Mouse (Mus musculus): ENCODE results near the gene Vmp1. TPM values are rescaled to one million over a fixed set of nuclear protein-coding genes. Genes with fewer than 3 reads are reported as not detected.

Gene Vmp1
- polyA plus RNA-seq, 1 experiment from 2014 or later: 99.7 TPM

DNA sequence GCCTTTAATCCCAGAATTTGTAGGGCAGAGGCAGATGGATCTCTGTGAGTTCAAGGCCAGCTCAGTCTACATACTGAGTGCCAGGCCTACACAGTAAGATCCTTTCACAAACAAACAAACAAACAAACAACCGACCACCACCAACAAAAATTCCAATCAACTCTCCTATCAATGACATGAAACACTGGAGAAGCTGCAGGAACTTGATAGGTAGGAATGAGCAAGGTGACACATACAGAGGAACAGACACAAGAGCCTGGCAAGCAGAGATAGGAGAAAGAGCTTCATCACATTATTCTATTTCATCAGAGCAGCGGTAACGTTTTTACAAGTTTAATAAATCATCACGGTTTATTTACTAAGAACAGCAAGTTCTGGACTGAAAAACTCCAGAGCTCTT is 56.9 kb downstream of the Vmp1 start:
- WGBS: 88% methylated on average over 4 of the region's 4 CpGs
- no peak for ATAC-seq (replicated peaks; ENCODE audit: insufficient number of reproducible peaks, low FRiP score, low TSS enrichment, low read depth)

DNA sequence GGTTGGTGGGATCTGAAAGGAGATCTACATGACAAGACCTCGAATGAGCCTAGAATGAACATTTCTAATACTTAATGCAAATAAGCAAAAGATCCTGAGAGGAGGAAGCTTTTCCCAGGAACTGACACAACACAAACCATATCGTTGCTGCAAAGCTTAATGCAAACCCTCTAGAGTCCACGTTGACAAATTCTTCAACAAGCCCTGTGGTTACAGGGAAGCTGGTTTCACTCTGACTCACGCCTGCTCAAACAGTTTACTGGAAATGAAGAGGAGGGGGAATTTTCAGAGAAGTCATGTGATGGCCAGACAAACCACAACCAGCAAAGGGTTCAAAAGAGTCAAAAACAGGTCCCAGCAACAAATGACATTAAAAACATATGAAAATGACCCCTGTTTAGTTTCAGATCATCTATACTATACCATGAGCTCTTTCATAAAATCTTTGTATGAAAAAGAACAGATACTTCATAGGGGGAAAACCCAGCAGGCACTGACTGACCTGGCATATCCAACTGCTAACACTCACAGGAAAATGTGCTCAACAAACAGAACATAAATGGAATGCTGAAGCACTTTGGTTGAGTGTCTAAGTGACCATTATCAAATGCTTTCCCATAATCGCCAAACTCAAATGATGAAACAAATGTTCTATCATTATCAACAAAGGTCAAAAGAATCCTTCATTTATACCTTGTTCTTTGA is 59.2 kb downstream of the Vmp1 start:
- H3K27ac ChIP-seq (replicated peaks; ENCODE audit: low read depth, low read length): no peak overlapping the region
- H3K27me3 ChIP-seq (ENCODE audit: control insufficient read depth, insufficient read depth, low read length): no peaks in the 10 kb centered on the region
- H3K4me1 ChIP-seq (ENCODE audit: control insufficient read depth, insufficient read depth, low read length): no peaks in the 10 kb centered on the region
- no peaks in the 10 kb centered on the region for H3K9me3 ChIP-seq (replicated peaks; ENCODE audit: control insufficient read depth, low read length)
- H3K4me3 ChIP-seq (ENCODE audit: low read depth, low read length): no peak overlapping the region
- H3K4me2 ChIP-seq (ENCODE audit: low read depth, low read length): no peak overlapping the region
- no peak overlapping the region for H3K9ac ChIP-seq (replicated peaks; ENCODE audit: low read length)
- no peaks in the 10 kb centered on the region for H3K36me3 ChIP-seq (replicated peaks; ENCODE audit: control insufficient read depth, insufficient read depth, low read depth, low read length)
- no peak for DNase-seq (ENCODE audit: low spot score)
- 72% methylated on average over 5 of the region's 5 CpGs for WGBS
- no peak for ATAC-seq (replicated peaks; ENCODE audit: insufficient number of reproducible peaks, low FRiP score, low TSS enrichment, low read depth)

More for the DNA sequence above, 56.9 kb downstream of the Vmp1 start:
- no peak for DNase-seq (ENCODE audit: low spot score)
- no peak overlapping the region for H3K9ac ChIP-seq (replicated peaks; ENCODE audit: low read length)
- no peak overlapping the region for H3K27ac ChIP-seq (replicated peaks; ENCODE audit: low read depth, low read length)
- no peak overlapping the region for H3K4me3 ChIP-seq (ENCODE audit: low read depth, low read length)
- no peaks in the 10 kb centered on the region for H3K9me3 ChIP-seq (replicated peaks; ENCODE audit: control insufficient read depth, low read length)
- no peak overlapping the region for H3K4me2 ChIP-seq (ENCODE audit: low read depth, low read length)
- H3K27me3 ChIP-seq (ENCODE audit: control insufficient read depth, insufficient read depth, low read length): no peaks in the 10 kb centered on the region
- no peaks in the 10 kb centered on the region; the same call in 1 of the 2 replicates for H3K36me3 ChIP-seq (replicated peaks; ENCODE audit: control insufficient read depth, insufficient read depth, low read depth, low read length)
- no peaks in the 10 kb centered on the region for H3K4me1 ChIP-seq (ENCODE audit: control insufficient read depth, insufficient read depth, low read length)

DNA sequence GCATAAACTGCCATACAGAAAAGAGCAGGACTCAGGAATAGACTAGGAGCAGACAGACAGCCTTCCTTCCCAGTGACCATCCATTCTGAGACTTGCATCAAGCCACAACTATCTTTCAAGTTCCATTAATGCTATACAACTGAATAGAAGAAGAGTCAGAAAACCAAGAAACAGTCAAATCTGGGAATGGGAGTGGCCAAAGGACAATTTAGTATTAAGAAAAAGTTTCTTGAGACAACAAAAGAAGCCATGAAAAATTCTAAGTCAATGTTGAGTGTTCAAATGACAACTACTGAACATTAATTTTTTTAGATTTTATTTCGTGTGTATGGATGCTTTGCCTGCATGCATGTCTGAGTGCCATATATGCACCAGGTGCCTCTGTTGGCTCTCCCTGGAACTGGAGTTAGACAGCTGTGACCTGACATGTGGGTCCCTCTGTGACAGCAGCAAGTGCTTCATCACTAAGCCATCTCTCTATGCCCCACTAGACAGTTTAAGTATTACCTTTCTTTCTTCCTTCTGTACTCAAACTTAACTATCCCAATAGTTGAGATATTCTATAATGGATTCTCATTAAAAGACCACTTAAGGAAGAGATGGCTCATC is 60.1 kb downstream of the Vmp1 start:
- Histone ChIP-seq H3K27me3 (ENCODE audit: control insufficient read depth, insufficient read depth, low read length) (no peaks in the 10 kb centered on the region), H3K4me1 (ENCODE audit: control insufficient read depth, insufficient read depth, low read length) (no peaks in the 10 kb centered on the region), H3K27ac (replicated peaks; ENCODE audit: low read depth, low read length) (no peak overlapping the region), H3K4me2 (ENCODE audit: low read depth, low read length) (no peak overlapping the region), H3K9me3 (replicated peaks; ENCODE audit: control insufficient read depth, low read length) (no peaks in the 10 kb centered on the region), H3K36me3 (replicated peaks; ENCODE audit: control insufficient read depth, insufficient read depth, low read depth, low read length) (no peaks in the 10 kb centered on the region), H3K4me3 (ENCODE audit: low read depth, low read length) (no peak overlapping the region), H3K9ac (replicated peaks; ENCODE audit: low read length) (no peak overlapping the region)
- DNase-seq (ENCODE audit: low spot score) (no peak), ATAC-seq (replicated peaks; ENCODE audit: insufficient number of reproducible peaks, low FRiP score, low TSS enrichment, low read depth) (no peak)
- WGBS: 92% methylated on average over 1 of the region's 1 CpGs

DNA sequence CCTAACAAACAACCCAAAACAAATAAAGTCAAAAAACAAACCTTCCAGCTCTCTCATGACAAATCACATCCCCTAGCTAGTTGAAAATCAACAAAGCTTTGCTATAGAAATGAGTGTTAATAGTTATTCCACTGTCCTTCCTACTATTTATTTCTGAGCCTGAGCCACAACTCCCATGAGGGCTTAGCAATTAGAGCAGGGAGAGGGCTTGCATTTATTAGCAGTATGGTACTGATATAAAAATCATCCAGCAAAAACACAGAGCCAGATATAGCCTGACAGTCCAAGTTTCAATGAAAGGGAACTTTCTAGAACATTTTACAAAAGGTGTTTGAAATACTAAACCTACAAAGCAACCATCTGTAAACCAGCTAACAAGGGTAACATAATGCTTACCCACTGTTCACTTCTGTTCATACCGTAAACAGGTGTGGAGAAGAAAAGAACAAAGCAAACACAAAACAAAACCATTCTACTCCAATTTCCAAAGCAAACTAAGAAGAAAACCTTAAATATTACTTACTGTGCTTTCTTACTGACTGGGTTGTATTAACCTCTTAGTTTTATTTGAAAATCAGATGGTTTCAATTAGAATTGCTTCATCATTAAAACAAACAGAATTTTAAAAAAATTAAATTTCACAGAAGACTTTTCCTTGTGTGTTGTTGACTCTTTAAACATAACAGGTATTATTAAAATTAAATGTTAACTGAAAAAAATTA is 61.3 kb downstream of the Vmp1 start:
- no peak for ATAC-seq (replicated peaks; ENCODE audit: insufficient number of reproducible peaks, low FRiP score, low TSS enrichment, low read depth)
- DNase-seq (ENCODE audit: low spot score): peak; percentile 4

DNA sequence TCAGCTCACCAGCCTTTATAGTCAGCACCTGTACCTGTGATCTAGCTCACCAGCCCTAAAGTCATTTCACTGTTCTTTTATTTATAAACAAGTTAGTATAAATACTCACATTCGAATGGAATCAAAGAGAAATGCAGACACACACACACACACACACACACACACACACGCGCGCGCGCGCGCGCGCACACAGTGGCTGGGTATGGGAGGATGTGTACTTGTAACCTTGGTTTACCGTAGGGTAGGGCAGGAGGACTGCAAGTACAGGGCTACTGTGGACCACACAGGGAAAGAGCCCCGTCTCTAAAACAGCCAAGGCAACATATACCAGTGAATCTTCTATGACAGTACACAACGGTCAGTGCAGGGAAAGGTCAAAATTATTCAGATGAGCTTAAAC is 62.5 kb downstream of the Vmp1 start:
- Histone ChIP-seq H3K27ac (replicated peaks; ENCODE audit: low read depth, low read length) (no peak overlapping the region), H3K27me3 (ENCODE audit: control insufficient read depth, insufficient read depth, low read length) (no peaks in the 10 kb centered on the region), H3K9ac (replicated peaks; ENCODE audit: low read length) (no peak overlapping the region), H3K4me3 (ENCODE audit: low read depth, low read length) (no peak overlapping the region), H3K4me2 (ENCODE audit: low read depth, low read length) (no peak overlapping the region), H3K9me3 (replicated peaks; ENCODE audit: control insufficient read depth, low read length) (no peaks in the 10 kb centered on the region), H3K4me1 (ENCODE audit: control insufficient read depth, insufficient read depth, low read length) (no peaks in the 10 kb centered on the region), H3K36me3 (replicated peaks; ENCODE audit: control insufficient read depth, insufficient read depth, low read depth, low read length) (no peaks in the 10 kb centered on the region)
- DNase-seq (ENCODE audit: low spot score): no peak
- ATAC-seq (replicated peaks; ENCODE audit: insufficient number of reproducible peaks, low FRiP score, low TSS enrichment, low read depth): no peak
- WGBS: 95% methylated on average over 13 of the region's 13 CpGs

More for the DNA sequence above, 61.3 kb downstream of the Vmp1 start:
- no peak overlapping the region for H3K9ac ChIP-seq (replicated peaks; ENCODE audit: low read length)
- 63% methylated on average over 1 of the region's 1 CpGs for WGBS
- H3K4me3 ChIP-seq (ENCODE audit: low read depth, low read length): no peak overlapping the region
- H3K27ac ChIP-seq (replicated peaks; ENCODE audit: low read depth, low read length): no peak overlapping the region
- no peaks in the 10 kb centered on the region for H3K4me1 ChIP-seq (ENCODE audit: control insufficient read depth, insufficient read depth, low read length)
- no peaks in the 10 kb centered on the region for H3K27me3 ChIP-seq (ENCODE audit: control insufficient read depth, insufficient read depth, low read length)
- H3K36me3 ChIP-seq (replicated peaks; ENCODE audit: control insufficient read depth, insufficient read depth, low read depth, low read length): no peaks in the 10 kb centered on the region
- no peak overlapping the region for H3K4me2 ChIP-seq (ENCODE audit: low read depth, low read length)
- H3K9me3 ChIP-seq (replicated peaks; ENCODE audit: control insufficient read depth, low read length): no peaks in the 10 kb centered on the region

DNA sequence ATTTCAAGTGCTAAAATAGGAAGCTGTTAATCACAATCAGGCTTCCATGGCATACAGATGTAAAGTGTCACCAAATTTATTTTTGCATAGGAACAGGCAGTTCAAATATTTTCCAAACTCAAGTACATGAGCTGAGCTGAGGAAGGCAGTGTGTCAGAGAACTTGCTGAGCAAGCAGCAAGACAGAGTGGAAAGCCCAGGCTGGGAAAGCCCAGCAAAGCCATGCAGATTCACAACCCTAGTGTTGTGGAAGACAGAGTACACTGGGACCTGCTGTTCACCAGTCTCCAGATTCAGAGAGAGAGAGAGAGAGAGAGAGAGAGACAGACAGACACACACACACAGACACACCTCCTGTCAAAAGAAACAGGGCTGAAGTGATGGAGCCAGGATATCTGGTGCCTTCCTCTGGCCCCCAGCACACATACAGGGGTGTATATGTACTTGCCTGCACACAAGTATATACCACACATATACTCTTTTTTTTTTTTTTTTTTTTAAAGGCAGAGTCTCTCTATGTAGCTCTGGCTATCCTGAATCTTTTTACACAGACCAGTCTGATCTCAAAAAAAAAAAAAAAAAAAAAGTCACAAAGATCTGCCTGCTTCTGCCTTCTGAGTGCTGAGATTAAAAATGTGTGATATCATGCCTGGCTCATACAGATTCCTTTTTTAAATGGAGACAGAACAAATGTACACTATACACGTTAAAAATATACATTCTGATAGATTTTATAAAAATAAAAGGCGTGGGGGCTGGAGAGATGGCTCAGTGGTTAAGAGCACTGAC is 64.9 kb downstream of the Vmp1 start:
- no peak for ATAC-seq (replicated peaks; ENCODE audit: insufficient number of reproducible peaks, low FRiP score, low TSS enrichment, low read depth)

DNA sequence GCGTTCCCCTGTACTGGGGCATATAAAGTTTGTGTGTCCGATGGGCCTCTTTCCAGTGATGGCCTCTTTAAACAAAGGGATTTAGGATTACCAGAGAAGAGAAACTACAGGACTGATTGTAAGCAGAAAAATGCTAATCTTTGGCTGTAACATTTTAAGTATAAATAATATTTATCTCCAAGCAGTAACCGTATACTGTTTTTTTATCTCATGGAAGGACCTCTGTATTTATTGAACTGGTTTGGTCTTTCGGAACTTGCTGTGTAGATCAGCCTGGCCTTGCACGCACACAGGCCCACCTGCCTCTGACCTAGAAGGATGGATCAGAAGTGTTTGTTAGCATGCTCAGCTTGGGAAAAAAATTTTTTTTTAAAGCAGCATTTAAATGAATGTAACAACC is 69.0 kb downstream of the Vmp1 start:
- Histone ChIP-seq H3K9ac (replicated peaks; ENCODE audit: low read length) (no peak overlapping the region), H3K27ac (replicated peaks; ENCODE audit: low read depth, low read length) (no peak overlapping the region), H3K27me3 (ENCODE audit: control insufficient read depth, insufficient read depth, low read length) (no peaks in the 10 kb centered on the region), H3K9me3 (replicated peaks; ENCODE audit: control insufficient read depth, low read length) (no peaks in the 10 kb centered on the region), H3K36me3 (replicated peaks; ENCODE audit: control insufficient read depth, insufficient read depth, low read depth, low read length) (no peaks in the 10 kb centered on the region), H3K4me1 (ENCODE audit: control insufficient read depth, insufficient read depth, low read length) (no peaks in the 10 kb centered on the region), H3K4me2 (ENCODE audit: low read depth, low read length) (no peak overlapping the region), H3K4me3 (ENCODE audit: low read depth, low read length) (no peak overlapping the region)
- ATAC-seq (replicated peaks; ENCODE audit: insufficient number of reproducible peaks, low FRiP score, low TSS enrichment, low read depth) (no peak), DNase-seq (ENCODE audit: low spot score) (no peak)
- 94% methylated on average over 5 of the region's 5 CpGs for WGBS

More for the DNA sequence above, 64.9 kb downstream of the Vmp1 start:
- no peak overlapping the region for H3K4me2 ChIP-seq (ENCODE audit: low read depth, low read length)
- H3K27me3 ChIP-seq (ENCODE audit: control insufficient read depth, insufficient read depth, low read length): no peaks in the 10 kb centered on the region
- no peaks in the 10 kb centered on the region for H3K36me3 ChIP-seq (replicated peaks; ENCODE audit: control insufficient read depth, insufficient read depth, low read depth, low read length)
- H3K4me3 ChIP-seq (ENCODE audit: low read depth, low read length): no peak overlapping the region
- WGBS: 86% methylated on average over 2 of the region's 2 CpGs
- no peak for DNase-seq (ENCODE audit: low spot score)
- H3K4me1 ChIP-seq (ENCODE audit: control insufficient read depth, insufficient read depth, low read length): no peaks in the 10 kb centered on the region
- no peak overlapping the region for H3K9ac ChIP-seq (replicated peaks; ENCODE audit: low read length)
- no peak overlapping the region for H3K27ac ChIP-seq (replicated peaks; ENCODE audit: low read depth, low read length)
- no peaks in the 10 kb centered on the region for H3K9me3 ChIP-seq (replicated peaks; ENCODE audit: control insufficient read depth, low read length)

Data from embryonic facial prominence, embryonic 11.5 days (tissue).